8 mouse cellular contexts compared by ENCODE assay signal in genomic region chr7:16614171-16614887, GRCm38 (mm10). TPM values are rescaled to one million over a fixed set of nuclear protein-coding genes. Genes with fewer than 3 reads are reported as not detected.
A peak's percentile ranks its signal among the peaks of the same experiment; 100 is the strongest.
DNase-seq lines count a peak whose midpoint lies in the region; ATAC-seq and TF ChIP-seq lines count a peak whose summit lies in the region.

No protein-coding gene starts in this region.

- WGBS in forebrain, embryonic 15.5 days = under 1% methylated on average over 40 of the region's 101 CpGs
- 0% methylated on average over 34 of the region's 101 CpGs for WGBS in hindbrain, embryonic 12.5 days
- WGBS in limb, embryonic 14.5 days = 0% methylated on average over 5 of the region's 101 CpGs
- under 1% methylated on average over 42 of the region's 101 CpGs for WGBS in midbrain, embryonic 16.5 days

- no peaks in the 10 kb centered on the region for H3K36me3 ChIP-seq in forebrain, embryonic 15.5 days
- no peaks in the 10 kb centered on the region for H3K36me3 ChIP-seq in hindbrain, embryonic 12.5 days
- no peaks in the 10 kb centered on the region for H3K36me3 ChIP-seq in limb, embryonic 14.5 days (ENCODE audit: control insufficient read depth, insufficient read depth, low read length)
- no peaks in the 10 kb centered on the region for H3K36me3 ChIP-seq in midbrain, embryonic 16.5 days (ENCODE audit: control insufficient read depth, insufficient read depth, low read length)

- peak overlapping the region; percentile 100 for H3K27ac ChIP-seq in forebrain, embryonic 15.5 days (replicated peaks)
- peak overlapping the region; percentile 100 for H3K27ac ChIP-seq in hindbrain, embryonic 12.5 days
- H3K27ac ChIP-seq in limb, embryonic 14.5 days (replicated peaks; ENCODE audit: low read depth, low read length) = peak overlapping the region; percentile 99
- peak overlapping the region; percentile 100 for H3K27ac ChIP-seq in midbrain, embryonic 16.5 days (ENCODE audit: low read length)

- H3K4me1 ChIP-seq in forebrain, embryonic 15.5 days = peaks cover 54% of the 10 kb centered on the region
- H3K4me1 ChIP-seq in hindbrain, embryonic 12.5 days = peaks cover 51% of the 10 kb centered on the region
- H3K4me1 ChIP-seq in limb, embryonic 14.5 days (ENCODE audit: control insufficient read depth, insufficient read depth, low read length) = peaks cover 40% of the 10 kb centered on the region
- peaks cover 51% of the 10 kb centered on the region for H3K4me1 ChIP-seq in midbrain, embryonic 16.5 days (ENCODE audit: control insufficient read depth, insufficient read depth, low read length)

- H3K4me2 ChIP-seq in forebrain, embryonic 15.5 days (replicated peaks) = peak overlapping the region; percentile 81
- H3K4me2 ChIP-seq in hindbrain, embryonic 12.5 days (replicated peaks) = peak overlapping the region; percentile 96
- H3K4me2 ChIP-seq in limb, embryonic 14.5 days (replicated peaks; ENCODE audit: low read depth, low read length, severe bottlenecking) = peak overlapping the region; percentile 85
- peak overlapping the region; percentile 91 for H3K4me2 ChIP-seq in midbrain, embryonic 16.5 days (ENCODE audit: low read length)

- ATAC-seq in forebrain, embryonic 15.5 days (replicated peaks) = peak; percentile 12
- peak; percentile 39 for ATAC-seq in hindbrain, embryonic 12.5 days (ENCODE audit: low FRiP score)
- ATAC-seq in limb, embryonic 14.5 days (ENCODE audit: low FRiP score, low read depth) = peak; percentile 20
- ATAC-seq in midbrain, embryonic 16.5 days = peak; percentile 8; the same call in 1 of the 2 replicates

- peak; percentile 53 for DNase-seq in retina, embryonic 14.5 days (ENCODE audit: low spot score)
- DNase-seq in retina, postnatal 1 day = no peak
- peak; percentile 81 for DNase-seq in cerebellum, adult 11-12 months
- peak; percentile 70 for DNase-seq in limb, embryonic 14.5 days (ENCODE audit: low spot score)
- DNase-seq in testis, postnatal 14 days (ENCODE audit: low spot score) = peak; percentile 42

- H3K27me3 ChIP-seq in forebrain, embryonic 15.5 days = no peaks in the 10 kb centered on the region
- 0 out of 2 replicates have a peak, but pooled peaks cover 3% of the 10 kb centered on the region for H3K27me3 ChIP-seq in hindbrain, embryonic 12.5 days
- H3K27me3 ChIP-seq in limb, embryonic 14.5 days (ENCODE audit: control insufficient read depth, insufficient read depth, low read length) = no peaks in the 10 kb centered on the region
- 0 out of 2 replicates have a peak, but pooled peaks cover 2% of the 10 kb centered on the region for H3K27me3 ChIP-seq in midbrain, embryonic 16.5 days (ENCODE audit: control insufficient read depth, insufficient read depth, low read depth, low read length)

- no peaks in the 10 kb centered on the region for H3K9me3 ChIP-seq in forebrain, embryonic 15.5 days
- no peaks in the 10 kb centered on the region for H3K9me3 ChIP-seq in hindbrain, embryonic 12.5 days (replicated peaks)
- H3K9me3 ChIP-seq in limb, embryonic 14.5 days (ENCODE audit: control insufficient read depth, low read length) = no peaks in the 10 kb centered on the region
- H3K9me3 ChIP-seq in midbrain, embryonic 16.5 days (replicated peaks; ENCODE audit: control insufficient read depth, low read length, poor library complexity, severe bottlenecking) = no peaks in the 10 kb centered on the region

- peak overlapping the region; percentile 98 for H3K9ac ChIP-seq in forebrain, embryonic 15.5 days (replicated peaks)
- peak overlapping the region; percentile 98 for H3K9ac ChIP-seq in hindbrain, embryonic 12.5 days
- peak overlapping the region; percentile 96 for H3K9ac ChIP-seq in limb, embryonic 14.5 days (ENCODE audit: low read depth, low read length, severe bottlenecking)
- H3K9ac ChIP-seq in midbrain, embryonic 16.5 days (ENCODE audit: low read depth, low read length) = peak overlapping the region; percentile 96

- TF ChIP-seq POLR2A in limb, embryonic 14.5 days (IDR thresholded peaks at IDR 0.05; ENCODE audit: borderline replicate concordance, extremely low read depth, insufficient read depth, insufficient read length) = 0 out of 2 replicates have a peak, but pooled peaks have one; percentile 36

- H3K4me3 ChIP-seq in forebrain, embryonic 15.5 days = peak overlapping the region; percentile 95
- H3K4me3 ChIP-seq in hindbrain, embryonic 12.5 days = peak overlapping the region; percentile 91
- H3K4me3 ChIP-seq in limb, embryonic 14.5 days (replicated peaks; ENCODE audit: low read length) = peak overlapping the region; percentile 94
- H3K4me3 ChIP-seq in midbrain, embryonic 16.5 days (ENCODE audit: low read depth, low read length) = peak overlapping the region; percentile 82

RNA-seq across cellular contexts. Expression of gene Arhgap35, which starts 0.5 kb away (rescaled TPM):
- polyA plus RNA-seq in forebrain, embryonic 15.5 days (2015; fragmentation: Nextera tagmentation; extraction: Ambion mirVana) = 37.5 and 38.9 TPM in 2 replicates
- polyA plus RNA-seq in hindbrain, embryonic 12.5 days (2016; fragmentation: Nextera tagmentation; extraction: Ambion mirVana) = 40.0 and 43.3 TPM in 2 replicates
- 24.7 and 28.5 TPM in 2 replicates for polyA plus RNA-seq in limb, embryonic 14.5 days (2012; rRNA removed)
- polyA plus RNA-seq in limb, embryonic 14.5 days (2014; fragmentation: Nextera tagmentation; extraction: Ambion mirVana) = 23.0 and 24.5 TPM in 2 replicates
- 32.2 and 34.7 TPM in 2 replicates for polyA plus RNA-seq in midbrain, embryonic 16.5 days (2015; fragmentation: Nextera tagmentation; extraction: Ambion mirVana)
